Mouse (Mus musculus): ENCODE results near the gene Ypel3.

Gene Ypel3

DNA sequence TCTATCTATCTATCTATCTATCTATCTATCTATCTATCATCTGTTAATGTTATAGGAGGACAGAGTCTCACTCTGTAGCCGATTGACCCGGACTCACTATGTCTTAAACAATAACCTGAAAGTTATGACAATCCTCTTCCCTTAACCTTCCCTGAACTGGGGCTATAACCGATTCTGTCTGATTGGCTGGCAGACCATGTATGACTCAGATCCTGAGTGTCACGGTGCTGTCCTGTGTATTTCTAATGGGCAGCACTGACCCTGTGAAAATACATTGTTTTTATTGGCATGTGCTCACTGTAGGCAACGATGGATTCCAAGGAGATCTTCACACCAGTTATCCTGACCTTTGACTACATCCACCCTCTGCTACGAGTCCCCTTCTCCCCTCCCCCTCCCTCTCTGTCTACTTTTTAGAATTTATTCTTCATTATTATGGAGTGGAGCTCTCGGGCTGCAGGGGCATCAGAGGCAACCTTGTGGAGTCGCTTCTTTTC lies 39.0 kb downstream of the Ypel3 start:
- in situ Hi-C loops (cut with MboI, MseI): no loop called here

DNA sequence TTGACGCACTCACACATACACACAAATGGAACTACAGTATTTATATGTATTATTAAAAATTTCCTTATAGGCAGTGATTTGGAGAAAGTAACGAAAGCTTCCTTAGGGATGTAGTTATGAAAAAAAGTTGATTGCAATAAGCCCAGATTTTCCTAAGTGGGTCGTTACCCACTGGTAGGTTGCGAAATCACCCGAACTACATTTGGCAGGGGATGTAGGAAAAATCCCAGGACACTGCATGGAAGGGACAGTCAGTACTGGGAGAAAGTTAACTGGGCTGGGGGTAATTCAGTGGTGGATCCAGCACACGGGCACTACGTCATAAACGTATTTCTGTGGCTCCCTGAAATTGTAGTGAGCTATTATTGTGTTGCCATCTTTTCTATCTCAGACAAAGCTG lies 39.7 kb downstream of the Ypel3 start:
- in situ Hi-C loops (cut with MboI, MseI): no loop called here

DNA sequence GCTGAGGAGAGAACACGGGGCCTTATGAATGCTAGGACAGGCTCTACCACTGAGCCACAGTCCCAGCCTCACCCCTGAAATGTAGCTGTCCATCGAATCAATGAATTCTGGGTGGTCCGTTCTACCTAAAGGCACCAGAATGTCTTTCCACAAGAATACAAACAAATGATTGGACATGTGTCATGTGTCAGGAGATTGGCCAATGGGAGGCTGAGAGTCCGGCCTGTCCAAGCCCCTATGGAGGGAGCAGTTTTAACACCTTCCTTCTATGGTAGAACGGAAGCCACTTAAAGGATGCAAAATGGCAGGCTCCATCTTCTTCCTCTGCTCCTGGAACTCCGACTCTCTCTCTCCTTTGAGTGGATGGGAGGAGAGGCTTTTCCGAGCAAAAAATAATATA lies 40.8 kb downstream of the Ypel3 start:
- in situ Hi-C loops (cut with MboI, MseI): no loop called here

DNA sequence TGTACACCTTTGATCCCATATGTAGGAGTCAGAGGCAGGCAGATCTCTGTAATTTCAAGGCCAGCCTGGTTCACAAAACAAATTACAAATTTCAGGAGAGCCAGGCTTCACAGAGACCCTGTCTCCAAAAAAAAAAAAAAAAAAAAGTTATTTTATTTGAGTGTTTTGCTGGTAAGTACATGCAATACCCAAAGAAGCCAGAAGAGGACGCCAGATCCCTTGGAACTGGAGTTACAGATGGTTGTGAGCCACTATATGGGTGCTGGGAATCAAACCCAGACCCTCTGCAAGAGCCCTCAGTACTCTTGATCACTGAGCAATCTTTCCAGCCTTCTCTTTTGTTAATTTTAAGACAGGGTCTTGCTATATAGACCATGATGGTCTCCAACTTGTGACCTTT lies 42.1 kb downstream of the Ypel3 start:
- in situ Hi-C loops (cut with MboI, MseI): no loop called here

DNA sequence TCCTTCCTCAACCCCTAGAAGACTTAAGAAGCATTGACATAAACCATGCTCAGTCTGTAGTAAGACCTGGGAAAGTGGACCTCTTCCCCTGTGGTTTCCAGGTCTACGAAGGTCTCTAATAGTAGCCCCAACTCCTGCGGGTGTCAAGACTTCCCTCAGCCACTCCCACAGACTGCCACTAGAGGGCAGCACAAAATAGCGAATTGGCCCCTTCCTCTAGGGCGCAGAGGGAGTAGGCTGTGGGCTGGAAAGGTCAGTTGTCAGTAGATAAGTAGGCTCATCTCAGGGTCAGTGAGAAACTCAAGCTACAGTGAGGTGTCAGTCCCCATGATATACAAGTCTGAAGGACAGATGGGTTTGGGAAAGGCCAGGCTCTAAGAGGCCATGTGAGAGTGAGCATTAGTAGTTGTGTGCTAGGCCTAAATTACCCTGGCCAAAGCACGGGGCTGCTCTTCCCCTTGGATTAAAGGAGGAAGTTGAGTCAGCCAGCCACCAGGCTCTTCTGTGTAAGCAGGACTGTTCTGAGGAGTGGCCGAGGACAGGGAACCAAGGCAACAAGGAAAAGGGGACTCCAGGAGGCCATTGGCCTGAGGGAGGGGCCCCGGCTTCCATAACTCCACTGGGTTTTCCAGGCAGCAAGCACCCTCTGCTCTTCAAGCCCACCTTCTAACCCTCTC lies 45.2 kb downstream of the Ypel3 start:
- in situ Hi-C loops (cut with MboI, MseI): no loop called here

DNA sequence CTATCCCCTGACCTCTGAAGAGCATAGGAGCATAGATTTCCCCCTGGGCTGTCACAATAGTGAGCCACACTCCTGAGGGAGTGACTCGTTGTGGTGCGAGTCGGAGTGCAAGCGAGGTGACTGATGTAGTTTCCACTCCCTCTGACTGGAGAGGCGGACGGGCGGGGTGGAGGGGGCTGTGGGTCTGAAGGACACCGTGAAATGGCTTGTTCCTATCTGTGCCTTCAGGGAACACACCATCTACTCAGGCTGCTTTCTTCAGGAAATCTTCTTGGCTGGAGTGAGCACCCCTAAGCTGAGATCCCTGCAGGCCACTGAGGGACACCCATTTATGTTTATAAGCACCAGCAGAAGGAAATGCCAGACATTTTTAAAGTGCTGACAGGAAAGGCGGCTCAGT lies 46.0 kb downstream of the Ypel3 start:
- in situ Hi-C loops (cut with MboI, MseI): no loop called here

DNA sequence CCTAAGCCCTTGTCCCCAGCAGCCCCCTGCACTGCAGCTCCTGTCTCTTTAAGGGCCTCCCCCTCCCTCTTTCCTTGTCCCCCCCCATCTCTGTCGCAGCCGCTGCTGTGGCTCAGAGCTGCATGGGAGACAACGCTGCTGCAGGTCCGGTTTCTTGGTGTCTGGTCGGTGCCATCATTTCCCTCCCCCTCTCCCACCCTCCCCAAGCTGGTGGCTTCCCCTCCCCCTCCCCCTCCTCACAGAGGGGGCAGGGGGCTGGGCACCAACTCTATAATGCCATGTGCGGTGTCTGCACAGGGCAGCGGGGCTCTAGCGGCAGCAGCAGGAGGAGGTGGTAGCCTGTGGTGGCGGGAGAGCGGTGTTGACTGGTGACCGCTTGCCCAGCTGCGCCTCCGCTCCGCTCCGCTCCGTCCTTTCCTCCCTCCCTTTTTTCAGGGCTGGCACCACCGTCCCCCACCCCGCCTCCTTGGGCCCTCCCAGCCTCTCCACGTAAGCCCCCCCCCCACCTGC lies 46.5 kb downstream of the Ypel3 start:
- in situ Hi-C loops (cut with MboI, MseI): no loop called here

DNA sequence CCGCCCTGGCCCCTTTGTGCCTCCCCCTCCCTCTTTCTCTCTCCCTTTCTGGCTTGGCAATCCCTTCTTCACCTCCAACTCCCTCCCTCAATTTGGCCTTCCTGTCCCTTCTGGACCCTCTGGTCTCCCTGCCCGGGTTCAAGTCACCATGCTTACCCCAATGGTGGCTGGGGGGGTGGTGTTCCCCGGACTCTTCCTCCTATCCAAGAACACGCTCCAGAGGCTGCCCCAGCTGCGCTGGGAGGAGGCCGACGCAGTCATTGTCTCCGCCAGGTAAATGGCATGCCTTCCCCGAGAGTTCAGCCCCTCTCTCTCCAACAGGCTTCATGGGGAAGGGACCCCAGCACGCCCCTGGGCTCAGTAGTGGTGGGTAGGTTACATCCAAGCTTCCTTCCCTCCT lies 47.2 kb downstream of the Ypel3 start:
- in situ Hi-C loops (cut with MboI, MseI): no loop called here

DNA sequence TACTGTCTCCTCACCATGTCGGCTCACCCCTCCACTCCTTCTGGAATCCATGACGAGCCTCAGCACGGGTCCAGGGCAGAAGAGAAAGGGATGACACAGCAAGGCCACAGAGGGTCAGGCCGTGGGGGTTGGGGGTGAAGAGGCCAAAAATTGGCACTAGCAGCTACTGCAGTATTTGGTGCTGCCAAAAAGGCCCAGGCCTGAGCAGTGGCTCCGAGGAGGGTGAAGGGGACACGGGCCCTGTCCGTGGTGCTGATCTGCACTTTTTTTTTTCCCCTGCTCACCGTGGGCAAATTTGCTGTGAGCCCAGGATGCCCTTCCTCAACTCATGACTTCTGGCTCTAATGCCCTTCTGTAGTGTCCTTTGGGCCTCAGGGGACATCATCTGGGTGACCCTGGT lies 48.6 kb downstream of the Ypel3 start:
- in situ Hi-C loops (cut with MboI, MseI): loop anchor here (25.0 kb wide), 1 partner anchor 137 kb away; the partner anchor contains the start of gene Sez6l2

DNA sequence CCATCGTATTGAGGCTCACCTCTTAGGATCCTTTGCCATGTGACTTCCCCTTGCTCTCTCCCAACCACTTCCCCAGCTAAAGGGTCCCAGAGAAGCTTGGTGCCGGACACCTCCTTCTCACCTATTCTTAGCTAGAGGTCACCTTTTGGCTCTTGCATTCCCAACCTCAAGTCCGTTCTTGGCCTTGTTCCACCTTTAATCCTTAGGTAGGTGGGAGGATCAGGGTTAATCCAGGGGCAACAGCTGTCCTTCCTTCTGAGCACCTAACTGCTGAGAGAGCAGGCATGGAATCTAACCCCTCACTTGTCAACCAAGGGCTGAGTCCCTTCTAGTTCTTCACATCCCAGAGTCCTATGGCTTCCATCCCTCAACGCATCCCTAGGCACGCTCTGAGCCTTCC lies 49.2 kb downstream of the Ypel3 start:
- in situ Hi-C loops (cut with MboI, MseI): loop anchor here (25.0 kb wide), 1 partner anchor 136 kb away; the partner anchor contains the start of gene Sez6l2

Measured in T-helper 1 cell (primary cell).